Mouse (Mus musculus) adrenal gland, postnatal 25 days (tissue): ENCODE results near the gene Tnfaip8l3. TPM values are rescaled to one million over a fixed set of nuclear protein-coding genes. Genes with fewer than 3 reads are reported as not detected.
"Not testable (repeated sequence)": the region's sequence is repeated elsewhere in the genome, so short reads cannot be mapped to it uniquely, and the experiment has no call there.

ENCODE experiments used
- DNase-seq: peaks from one replicate; pipeline ENCODE4 v3.0.0; 2021; ENCODE audit warnings: mixed read lengths
- long read RNA-seq: library from polyadenylated mRNA; stranded (forward); transcript quantifications from one replicate; pipeline ENCODE4 v2.0.0, GENCODE M21; 2021
- total RNA-seq: library from RNA; stranded (reverse); gene quantifications from 2 replicates; pipeline ENCODE4 v1.2.3, GENCODE M21; 2021

Tnfaip8l3 gene
- total RNA-seq: 0.15 TPM in 1 of 2 replicates, not detected in the other
- long read RNA-seq: 0 reads

- peak; percentile 7 for DNase-seq
These were observed at the start of gene Tnfaip8l3 for GRCm38 (mm10) chr9:54068032-54068649. Gene Tnfaip8l3, minus strand, starts transcription at chr9:54068388.

- no peak for DNase-seq
These were observed 44.5 kb upstream of the Tnfaip8l3 start for GRCm38 (mm10) chr9:54112726-54113125.

- no peak for DNase-seq
These were observed 30.4 kb upstream of the Tnfaip8l3 start for GRCm38 (mm10) chr9:54098636-54099035.

GRCm38 (mm10) chr9:54097091-54097490 is 28.9 kb upstream of the Tnfaip8l3 start:
- no peak for DNase-seq

- DNase-seq: no peak
These were observed 16.1 kb upstream of the Tnfaip8l3 start for GRCm38 (mm10) chr9:54084245-54084644.

- no peak for DNase-seq
These were observed 9.6 kb upstream of the Tnfaip8l3 start for GRCm38 (mm10) chr9:54077740-54078139.

- no peak for DNase-seq
These were observed 6.7 kb upstream of the Tnfaip8l3 start for GRCm38 (mm10) chr9:54074901-54075300.

GRCm38 (mm10) chr9:54073688-54074087 is 5.5 kb upstream of the Tnfaip8l3 start:
- DNase-seq: no peak

- no peak for DNase-seq
These were observed 3.4 kb upstream of the Tnfaip8l3 start for GRCm38 (mm10) chr9:54071474-54072095.

- no peak for DNase-seq
These were observed 1.0 kb upstream of the Tnfaip8l3 start for GRCm38 (mm10) chr9:54069204-54069603.

- peak; percentile 76 for DNase-seq
These were observed 589 bp upstream of the Tnfaip8l3 start for GRCm38 (mm10) chr9:54068777-54069176.

GRCm38 (mm10) chr9:54067642-54068031 is 551 bp downstream of the Tnfaip8l3 start:
- DNase-seq: no peak

- DNase-seq: no peak
These were observed 3.4 kb downstream of the Tnfaip8l3 start for GRCm38 (mm10) chr9:54064836-54065235.

- no peak for DNase-seq
These were observed 4.5 kb downstream of the Tnfaip8l3 start for GRCm38 (mm10) chr9:54063655-54064054.

GRCm38 (mm10) chr9:54061666-54062065 is 6.5 kb downstream of the Tnfaip8l3 start:
- no peak for DNase-seq

GRCm38 (mm10) chr9:54051298-54052068 is 16.7 kb downstream of the Tnfaip8l3 start:
- no peak for DNase-seq

GRCm38 (mm10) chr9:54048978-54049377 is 19.2 kb downstream of the Tnfaip8l3 start:
- DNase-seq: no peak

GRCm38 (mm10) chr9:54043067-54043466 is 25.1 kb downstream of the Tnfaip8l3 start:
- no peak for DNase-seq

- DNase-seq: no peak
These were observed 30.5 kb downstream of the Tnfaip8l3 start for GRCm38 (mm10) chr9:54037717-54038116.

GRCm38 (mm10) chr9:54034691-54035090 is 33.5 kb downstream of the Tnfaip8l3 start:
- DNase-seq: no peak

- DNase-seq: no peak
These were observed 45.4 kb downstream of the Tnfaip8l3 start for GRCm38 (mm10) chr9:54022795-54023194.

GRCm38 (mm10) chr9:53994528-53994927 is 73.7 kb downstream of the Tnfaip8l3 start:
- no peak for DNase-seq

GRCm38 (mm10) chr9:53992567-53992966 is 75.6 kb downstream of the Tnfaip8l3 start:
- DNase-seq: not testable (repeated sequence)
